Comparison of ENCODE assay signal across 18 mouse cellular contexts in genomic region chr1:169491561-169491960, GRCm38 (mm10).
"Had no signal": no experiment of that assay in that cellular context is flagged by ENCODE, and none has a peak within 500 bp of the region (broad histone marks: within the 10 kb centered on the region; RNA-seq: fewer than 3 reads in every experiment).

No protein-coding gene starts in this region.

- H3K9me3 ChIP-seq: midbrain, embryonic 10.5 days; midbrain, embryonic 12.5 days; neural tube, embryonic 13.5 days; neural tube, embryonic 15.5 days had no signal

- ATAC-seq: midbrain, embryonic 16.5 days had no signal

- H3K4me2 ChIP-seq: lung, embryonic 14.5 days; midbrain, embryonic 12.5 days; neural tube, embryonic 13.5 days; neural tube, embryonic 15.5 days had no signal

- DNase-seq: lung, embryonic 14.5 days; lung, postnatal 10 days; lung, postnatal 4 days; midbrain, embryonic 14.5 days; retina, postnatal 1 day; right cerebral cortex, adult 18-20 months; right cerebral cortex, postnatal 25 days; right cerebral cortex, postnatal 4 days; spleen, adult 18-20 months; thymus, adult 18-20 months; thymus, postnatal 14 days; thymus, postnatal 36 days had no signal

- H3K27ac ChIP-seq: midbrain, embryonic 10.5 days; midbrain, embryonic 12.5 days; neural tube, embryonic 13.5 days; neural tube, embryonic 15.5 days had no signal

- H3K36me3 ChIP-seq: neural tube, embryonic 13.5 days; neural tube, embryonic 15.5 days had no signal

- H3K4me1 ChIP-seq: midbrain, embryonic 10.5 days; midbrain, embryonic 12.5 days had no signal

- H3K27me3 ChIP-seq: midbrain, embryonic 12.5 days; neural tube, embryonic 13.5 days; neural tube, embryonic 15.5 days had no signal

- H3K9ac ChIP-seq: lung, embryonic 14.5 days; midbrain, embryonic 12.5 days; neural tube, embryonic 13.5 days; neural tube, embryonic 15.5 days had no signal

- H3K4me3 ChIP-seq: midbrain, embryonic 10.5 days; midbrain, embryonic 12.5 days; myocyte; neural tube, embryonic 13.5 days; neural tube, embryonic 15.5 days had no signal
